Mouse (Mus musculus) heart, embryonic 12.5 days (tissue): ENCODE measurements around the gene Vwa5b1. TPM values are rescaled to one million over a fixed set of nuclear protein-coding genes. Genes with fewer than 3 reads are reported as not detected.

Experiments used
- ATAC-seq: fragments of 200-750 bp; cut with Nextera tagmentation; 2 replicates; pipeline ENCODE4 v1.8.0; 2017; ENCODE audit warnings: moderate TSS enrichment, moderate library complexity; ENCODE audit not compliant: insufficient number of reproducible peaks, low FRiP score
- H3K27ac ChIP-seq: fragments of 300-500 bp; sonication (generic); 2 replicates; pipeline ENCODE4 v1.5.1; 2016; ENCODE audit warnings: mild to moderate bottlenecking, moderate library complexity; ENCODE audit not compliant: poor library complexity, severe bottlenecking
- H3K27me3 ChIP-seq: fragments of 300-500 bp; sonication (generic); replicated peaks from 2 replicates; pipeline ENCODE4 v1.6.1; 2016; ENCODE audit warnings: mild to moderate bottlenecking, moderate library complexity
- H3K36me3 ChIP-seq: fragments of 300-500 bp; sonication (generic); 2 replicates; pipeline ENCODE4 v1.6.1; 2016; ENCODE audit warnings: mild to moderate bottlenecking, moderate library complexity
- H3K4me1 ChIP-seq: fragments of 300-500 bp; sonication (generic); replicated peaks from 2 replicates; pipeline ENCODE4 v1.6.1; 2016; ENCODE audit warnings: mild to moderate bottlenecking
- H3K4me2 ChIP-seq: fragments of 300-500 bp; sonication (generic); 2 replicates; pipeline ENCODE4 v1.6.1; 2016; ENCODE audit warnings: mild to moderate bottlenecking, moderate library complexity
- H3K4me3 ChIP-seq: fragments of 300-500 bp; sonication (generic); 2 replicates; pipeline ENCODE4 v1.5.1; 2016; ENCODE audit warnings: mild to moderate bottlenecking
- H3K9ac ChIP-seq: fragments of 300-500 bp; sonication (generic); 2 replicates; pipeline ENCODE4 v1.6.1; 2016; ENCODE audit warnings: mild to moderate bottlenecking, moderate library complexity
- H3K9me3 ChIP-seq: fragments of 300-500 bp; sonication (generic); replicated peaks from 2 replicates; pipeline ENCODE4 v1.6.1; 2016; ENCODE audit warnings: mild to moderate bottlenecking, moderate library complexity
- WGBS: fragments of 180-500 bp; shearing (Covaris S2); methylation state at CpG from one replicate; pipeline ENCODE4 v1.1.7; 2016; 5-methylcytosine and 5-hydroxymethylcytosine counted together
- polyA plus RNA-seq: library from polyadenylated mRNA; unstranded; fragments of >200 nt; fragmentation: Nextera tagmentation; extraction: Ambion mirVana; gene quantifications from 2 replicates; pipeline ENCODE4 v1.2.1, GENCODE M21; 2016

Vwa5b1 gene
- polyA plus RNA-seq, result not detected in 2 replicates

DNA sequence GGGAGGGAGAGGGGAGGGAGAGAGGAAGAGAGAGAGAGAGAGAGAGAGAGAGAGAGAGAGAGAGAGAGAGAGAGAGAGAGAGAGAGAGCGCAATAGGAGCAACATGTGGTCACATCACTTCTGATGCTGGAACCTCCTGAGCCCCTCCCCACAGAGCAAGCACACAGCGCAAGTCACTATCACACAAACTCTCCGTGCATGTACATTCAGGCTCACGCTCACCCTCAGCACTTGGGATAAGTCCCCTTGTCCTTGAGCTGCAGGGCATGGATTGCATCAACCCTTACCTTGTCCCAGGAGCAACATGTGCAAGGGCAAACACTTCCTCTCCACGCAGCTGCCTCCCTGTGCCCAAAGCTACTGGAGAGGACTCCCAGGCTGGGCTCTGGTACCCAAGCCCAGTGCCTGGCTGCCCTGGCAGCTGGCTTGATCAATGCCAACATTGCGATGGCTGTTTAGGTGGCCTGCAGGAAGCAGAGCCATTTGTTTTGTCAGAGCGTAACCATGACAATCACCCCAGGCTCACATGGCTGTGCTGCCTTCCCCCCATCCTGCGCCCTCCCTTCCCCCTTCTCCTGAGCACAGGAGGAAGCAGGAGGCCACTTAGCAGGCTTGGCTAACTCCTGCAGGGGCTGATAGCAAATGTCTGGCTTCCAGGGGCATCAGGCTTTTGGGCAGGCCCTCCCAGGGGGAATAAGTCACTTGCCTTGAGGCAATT is at the start of gene Vwa5b1:
Gene Vwa5b1 (minus strand): TSS at position 457 of the 718 bp plus-strand sequence.
- no peaks in the 10 kb centered on the region for H3K36me3 ChIP-seq
- H3K4me2 ChIP-seq, result no peak within 1 kb of the TSS
- no peak within 1 kb of the TSS for H3K9ac ChIP-seq
- ATAC-seq, result no peak
- 3% methylated on average over 8 of the region's 8 CpGs for WGBS
- no peak within 1 kb of the TSS for H3K27ac ChIP-seq
- peaks cover 20% of the 10 kb centered on the region for H3K27me3 ChIP-seq
- no peak within 1 kb of the TSS for H3K4me3 ChIP-seq
- H3K4me1 ChIP-seq, result peaks cover 6% of the 10 kb centered on the region
- H3K9me3 ChIP-seq, result peaks cover 4% of the 10 kb centered on the region; the same call in 1 of the 2 replicates

DNA sequence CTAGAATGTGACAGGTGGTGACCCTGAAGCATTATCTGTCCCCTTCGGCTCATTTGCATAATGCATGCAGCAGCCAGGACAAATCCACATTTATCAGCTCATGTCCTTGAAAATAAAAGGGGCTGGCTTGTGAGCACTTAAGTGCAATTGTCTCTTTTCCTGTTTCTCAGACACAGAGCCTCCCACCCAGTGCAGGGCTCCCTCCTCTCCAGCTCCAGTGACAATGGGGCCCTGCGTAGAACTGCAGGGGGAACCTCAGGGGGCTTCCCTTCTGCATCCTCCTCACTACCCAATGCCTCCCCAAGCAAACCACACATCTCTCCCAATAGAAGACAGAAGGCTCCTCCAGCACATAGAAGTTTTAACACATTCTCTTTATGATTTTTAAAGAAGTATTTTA is 47.1 kb upstream of the Vwa5b1 start:
- peaks cover 44% of the 10 kb centered on the region for H3K27me3 ChIP-seq
- no peaks in the 10 kb centered on the region for H3K4me1 ChIP-seq
- no peak overlapping the region for H3K4me3 ChIP-seq
- H3K9ac ChIP-seq, result no peak overlapping the region
- no peak for ATAC-seq
- 65% methylated on average over 2 of the region's 2 CpGs for WGBS
- H3K9me3 ChIP-seq, result peaks cover 4% of the 10 kb centered on the region; the same call in 1 of the 2 replicates
- no peaks in the 10 kb centered on the region for H3K36me3 ChIP-seq
- no peak overlapping the region for H3K27ac ChIP-seq
- no peak overlapping the region for H3K4me2 ChIP-seq

DNA sequence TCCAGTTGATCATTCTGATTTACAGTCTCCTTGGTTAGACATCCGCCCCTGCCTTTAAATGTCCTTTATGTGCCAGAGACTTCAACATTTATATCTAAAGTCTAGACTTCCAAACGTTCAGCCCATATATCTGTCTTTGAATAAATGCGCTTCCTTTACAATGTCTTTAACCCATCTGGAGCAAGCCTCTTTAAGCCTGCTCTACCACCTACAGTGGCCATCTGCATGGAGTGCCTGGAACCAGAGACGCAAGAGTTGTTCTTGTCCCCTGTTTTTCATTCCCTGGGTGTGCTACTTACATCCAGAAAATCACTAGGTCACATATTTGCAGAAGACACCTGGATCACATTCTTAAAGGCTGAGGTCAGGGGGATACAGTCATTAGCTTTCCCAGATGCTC is 44.4 kb upstream of the Vwa5b1 start:
- Histone ChIP-seq H3K27me3 (peaks cover 44% of the 10 kb centered on the region), H3K9me3 (peaks cover 4% of the 10 kb centered on the region; the same call in 1 of the 2 replicates), H3K27ac (no peak overlapping the region), H3K4me2 (no peak overlapping the region), H3K4me3 (no peak overlapping the region), H3K9ac (no peak overlapping the region), H3K36me3 (no peaks in the 10 kb centered on the region), H3K4me1 (no peaks in the 10 kb centered on the region)
- WGBS, result 67% methylated on average over 4 of the region's 4 CpGs
- no peak for ATAC-seq

DNA sequence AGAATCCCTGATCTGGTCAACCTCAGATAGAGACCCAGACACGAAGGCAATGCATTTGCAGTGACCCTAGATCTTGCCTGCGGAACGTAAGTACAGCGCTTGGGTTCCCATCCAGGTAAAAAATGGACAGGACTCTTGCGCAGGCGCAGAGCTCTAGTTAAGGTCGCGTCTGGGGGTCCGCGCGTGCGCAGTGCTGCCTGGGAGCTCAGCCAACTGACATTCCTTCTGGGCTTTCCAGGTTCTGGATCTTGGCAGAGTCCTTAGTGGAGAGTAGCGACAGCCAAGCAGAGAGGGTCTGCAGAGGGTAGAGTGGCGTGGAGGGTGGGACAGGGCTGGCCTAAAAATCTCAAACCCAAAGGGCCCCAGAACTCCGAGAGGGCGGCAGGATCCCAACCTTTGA is 41.9 kb upstream of the Vwa5b1 start:
- H3K4me1 ChIP-seq, result no peaks in the 10 kb centered on the region
- no peak overlapping the region for H3K4me2 ChIP-seq
- no peak overlapping the region for H3K9ac ChIP-seq
- H3K36me3 ChIP-seq, result no peaks in the 10 kb centered on the region
- peaks cover 52% of the 10 kb centered on the region for H3K27me3 ChIP-seq
- H3K27ac ChIP-seq, result no peak overlapping the region
- ATAC-seq, result no peak
- 21% methylated on average over 16 of the region's 16 CpGs for WGBS
- no peak overlapping the region for H3K4me3 ChIP-seq
- peaks cover 4% of the 10 kb centered on the region; the same call in 1 of the 2 replicates for H3K9me3 ChIP-seq

DNA sequence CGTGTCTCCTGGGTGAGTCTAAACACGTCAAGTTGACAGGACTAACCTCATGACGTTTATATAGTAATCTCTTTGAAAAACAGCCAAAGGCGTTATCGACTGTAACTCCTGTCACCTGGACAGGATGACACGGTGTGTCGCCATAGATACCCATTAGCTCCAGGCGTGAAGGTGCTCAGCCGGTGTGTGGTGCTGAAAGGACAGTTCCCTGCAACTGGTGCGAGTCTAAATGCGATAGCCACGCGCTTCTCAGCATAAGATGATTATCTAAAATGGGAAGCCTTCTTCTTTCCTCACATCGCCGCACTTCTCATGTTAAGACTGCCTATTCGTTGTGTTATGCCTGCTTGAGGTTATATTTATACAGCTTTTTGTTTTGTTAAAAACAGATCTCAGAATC is 40.8 kb upstream of the Vwa5b1 start:
- Histone ChIP-seq H3K27me3 (peaks cover 48% of the 10 kb centered on the region), H3K4me2 (no peak overlapping the region), H3K27ac (no peak overlapping the region), H3K36me3 (no peaks in the 10 kb centered on the region), H3K9me3 (no peaks in the 10 kb centered on the region), H3K4me3 (no peak overlapping the region), H3K9ac (no peak overlapping the region), H3K4me1 (no peaks in the 10 kb centered on the region)
- ATAC-seq, result no peak
- WGBS, result 10% methylated on average over 16 of the region's 16 CpGs

DNA sequence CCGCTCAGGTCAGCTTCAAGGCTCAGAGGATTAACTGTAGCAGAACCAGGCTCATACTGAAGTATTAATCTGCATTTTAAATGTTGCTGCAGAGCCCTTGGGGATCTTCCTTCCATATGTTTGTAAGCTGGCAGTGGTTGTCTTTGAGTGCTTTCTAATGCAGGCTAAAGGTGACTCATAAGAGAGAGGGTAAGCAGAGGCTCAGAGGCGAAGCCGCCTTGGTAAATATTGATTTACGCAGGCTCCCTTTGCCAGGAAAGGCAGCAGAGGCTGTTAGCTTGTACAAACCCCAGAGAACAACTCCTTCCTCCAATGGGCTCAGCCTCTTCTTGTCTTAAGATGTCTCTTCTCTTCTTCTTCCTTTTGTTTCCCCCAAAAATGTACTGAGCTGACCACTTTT is 36.5 kb upstream of the Vwa5b1 start:
- 69% methylated on average over 4 of the region's 4 CpGs for WGBS
- no peaks in the 10 kb centered on the region for H3K9me3 ChIP-seq
- peaks cover 38% of the 10 kb centered on the region for H3K27me3 ChIP-seq

DNA sequence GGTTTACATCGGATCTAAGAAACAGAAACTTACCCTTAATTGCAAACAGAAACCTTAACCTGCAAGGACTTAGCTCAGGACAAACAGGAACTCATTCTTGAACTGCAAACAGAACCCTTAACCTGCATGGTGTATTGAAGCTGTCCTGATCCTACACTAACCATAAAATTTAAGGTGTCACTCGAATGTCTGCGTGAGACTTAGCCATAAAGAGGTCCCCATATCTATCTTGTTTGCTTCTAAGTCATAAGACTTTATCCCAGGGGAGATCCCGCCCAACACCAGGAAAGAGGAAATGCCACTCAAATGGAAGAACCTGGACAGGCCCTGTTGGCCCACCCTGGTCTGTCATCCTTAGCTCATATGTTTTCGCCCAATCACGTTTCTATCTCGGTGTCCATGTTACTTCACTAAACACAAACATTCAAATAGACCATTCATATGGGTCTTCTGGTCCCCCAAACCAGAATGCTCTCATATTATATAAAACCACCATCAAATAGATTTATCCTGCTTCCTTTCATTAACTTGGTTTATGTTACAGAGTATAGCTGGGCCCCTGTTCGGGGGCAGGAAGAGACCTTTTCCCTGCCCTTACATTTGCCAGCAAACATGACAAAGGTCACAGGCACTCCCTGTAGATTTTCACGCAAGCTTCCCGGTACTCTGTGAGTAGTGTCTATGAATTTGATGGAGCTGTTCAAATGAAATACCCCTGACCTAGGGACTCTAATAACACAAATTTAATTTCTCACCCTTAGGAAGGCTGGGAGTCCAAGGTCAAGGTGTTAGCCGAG is 34.6 kb upstream of the Vwa5b1 start:
- Histone ChIP-seq H3K36me3 (no peaks in the 10 kb centered on the region), H3K27me3 (peaks cover 35% of the 10 kb centered on the region), H3K27ac (no peak overlapping the region), H3K9ac (no peak overlapping the region), H3K9me3 (no peaks in the 10 kb centered on the region), H3K4me2 (no peak overlapping the region), H3K4me1 (no peaks in the 10 kb centered on the region), H3K4me3 (no peak overlapping the region)
- 77% methylated on average over 11 of the region's 11 CpGs for WGBS
- no peak for ATAC-seq

More for the DNA sequence above, 36.5 kb upstream of the Vwa5b1 start:
- H3K27ac ChIP-seq, result no peak overlapping the region
- H3K4me1 ChIP-seq, result no peaks in the 10 kb centered on the region
- no peak overlapping the region for H3K4me2 ChIP-seq
- H3K9ac ChIP-seq, result no peak overlapping the region
- H3K36me3 ChIP-seq, result no peaks in the 10 kb centered on the region
- H3K4me3 ChIP-seq, result no peak overlapping the region
- ATAC-seq, result no peak

DNA sequence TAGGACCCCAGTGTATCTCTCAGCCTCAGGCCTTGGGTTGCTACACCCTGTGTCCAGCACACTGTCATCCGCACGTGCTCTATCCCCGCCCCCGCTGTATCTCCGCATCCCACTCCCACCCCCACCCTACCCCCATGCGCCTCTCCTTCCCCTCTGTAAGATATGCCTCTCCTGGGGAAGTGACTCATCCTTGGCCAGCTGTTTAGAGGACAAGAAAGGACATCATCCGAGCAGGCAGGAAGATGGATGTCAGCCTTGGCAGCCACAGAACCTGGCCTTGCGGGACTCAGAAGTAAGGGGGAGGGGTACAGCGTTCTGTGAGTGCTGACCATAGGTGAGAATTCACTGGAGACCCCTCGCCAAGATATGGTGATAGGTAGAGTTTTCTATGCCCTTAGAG is 30.8 kb upstream of the Vwa5b1 start:
- ATAC-seq, result no peak
- WGBS, result 50% methylated on average over 10 of the region's 10 CpGs
- no peaks in the 10 kb centered on the region for H3K9me3 ChIP-seq
- H3K4me2 ChIP-seq, result no peak overlapping the region
- H3K4me3 ChIP-seq, result no peak overlapping the region
- H3K9ac ChIP-seq, result no peak overlapping the region
- H3K27me3 ChIP-seq, result peaks cover 25% of the 10 kb centered on the region; the same call in 1 of the 2 replicates
- H3K36me3 ChIP-seq, result no peaks in the 10 kb centered on the region
- no peaks in the 10 kb centered on the region for H3K4me1 ChIP-seq
- H3K27ac ChIP-seq, result no peak overlapping the region

DNA sequence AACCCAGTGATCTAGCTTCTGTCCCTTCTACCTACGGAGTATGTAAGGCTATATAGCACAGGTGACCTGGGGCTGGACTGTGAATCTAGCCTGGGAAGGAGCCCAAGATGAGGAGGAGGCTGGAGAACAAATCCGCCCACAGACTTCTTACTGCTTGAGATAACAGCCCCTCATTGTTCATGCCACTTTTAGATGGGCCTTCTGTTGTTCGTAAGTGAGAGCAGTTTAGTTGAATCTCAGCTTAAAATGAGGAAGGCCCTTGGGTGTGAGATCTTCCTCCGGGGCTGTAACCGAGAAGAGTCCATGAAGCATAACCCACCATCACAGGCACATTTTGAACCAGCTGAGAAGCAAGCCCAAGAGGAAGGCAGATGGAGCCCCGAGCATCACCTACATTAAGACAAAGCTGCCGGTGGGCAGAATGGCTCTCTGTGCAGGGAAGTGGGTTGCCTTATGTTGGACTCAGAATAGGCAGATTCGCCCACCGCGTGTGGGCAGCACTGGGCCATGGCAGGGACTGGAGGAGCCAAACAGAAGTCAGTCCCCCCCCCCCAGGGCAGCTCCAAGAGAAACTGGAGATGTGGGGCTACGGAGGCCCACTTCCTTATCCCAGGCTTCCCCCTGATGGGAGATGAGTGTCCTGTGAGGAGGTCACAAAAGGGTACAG is 24.4 kb upstream of the Vwa5b1 start:
- whole genome bisulfite sequencing, result 66% methylated on average over 11 of the region's 11 CpGs
- no peak for ATAC-seq
- H3K27me3 ChIP-seq, result 0 out of 2 replicates have a peak, but pooled peaks cover 10% of the 10 kb centered on the region
- H3K4me2 ChIP-seq, result no peak overlapping the region
- no peaks in the 10 kb centered on the region for H3K9me3 ChIP-seq
- no peaks in the 10 kb centered on the region for H3K4me1 ChIP-seq
- no peak overlapping the region for H3K4me3 ChIP-seq
- no peak overlapping the region for H3K27ac ChIP-seq
- no peak overlapping the region for H3K9ac ChIP-seq
- H3K36me3 ChIP-seq, result no peaks in the 10 kb centered on the region

DNA sequence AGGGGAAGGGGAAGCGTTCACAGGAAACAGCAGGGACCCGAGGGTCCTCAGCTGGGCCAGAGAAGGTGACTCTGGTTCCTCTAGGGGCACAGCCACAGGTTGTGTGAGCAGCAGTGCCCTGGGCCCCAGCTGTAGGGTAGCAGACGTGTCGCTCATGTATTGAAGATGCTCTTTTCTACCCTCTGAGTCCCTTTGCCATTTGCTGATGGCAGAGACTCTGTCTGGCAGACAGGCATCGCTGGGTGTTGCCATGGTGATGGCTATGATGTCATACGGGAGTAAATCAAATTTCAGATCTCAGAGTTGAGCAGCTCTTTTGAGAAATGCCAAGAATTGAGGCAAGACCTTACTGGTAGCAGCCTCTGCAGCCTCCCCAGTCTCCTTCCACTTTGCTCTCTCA is 17.4 kb upstream of the Vwa5b1 start:
- Histone ChIP-seq H3K27me3 (no peaks in the 10 kb centered on the region), H3K36me3 (no peaks in the 10 kb centered on the region), H3K27ac (no peak overlapping the region), H3K4me2 (no peak overlapping the region), H3K4me3 (no peak overlapping the region), H3K4me1 (no peaks in the 10 kb centered on the region), H3K9ac (no peak overlapping the region), H3K9me3 (no peaks in the 10 kb centered on the region)
- 45% methylated on average over 6 of the region's 6 CpGs for WGBS
- no peak for ATAC-seq

DNA sequence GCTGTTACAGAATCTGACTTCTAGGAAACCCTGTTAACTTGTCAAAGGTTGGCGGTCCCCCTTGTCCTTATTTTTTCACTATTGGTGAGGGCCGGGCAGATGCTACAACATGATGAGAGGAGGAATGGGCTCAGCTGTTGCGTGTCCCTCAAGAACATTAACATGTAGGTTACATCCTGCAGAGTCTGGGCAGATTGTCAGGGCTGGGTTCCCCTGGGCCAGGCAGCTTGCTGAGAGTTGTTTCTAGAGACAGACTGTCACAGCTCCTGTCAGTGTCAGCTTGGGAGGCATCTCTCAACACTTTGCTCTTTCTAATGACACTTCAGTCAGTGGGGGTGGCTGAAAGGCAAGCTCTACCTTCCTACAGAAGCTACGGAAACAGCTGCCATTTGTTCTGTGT is 16.2 kb upstream of the Vwa5b1 start:
- no peaks in the 10 kb centered on the region for H3K27me3 ChIP-seq
- no peak for ATAC-seq
- no peaks in the 10 kb centered on the region for H3K9me3 ChIP-seq
- H3K4me1 ChIP-seq, result no peaks in the 10 kb centered on the region
- H3K27ac ChIP-seq, result no peak overlapping the region
- no peak overlapping the region for H3K9ac ChIP-seq
- no peak overlapping the region for H3K4me3 ChIP-seq
- no peak overlapping the region for H3K4me2 ChIP-seq
- WGBS, result 71% methylated on average over 4 of the region's 4 CpGs
- no peaks in the 10 kb centered on the region for H3K36me3 ChIP-seq
